Mouse (Mus musculus) E14TG2a.4 (cell line): ENCODE results near the gene Tmem63a.
"Not testable (repeated sequence)": the region's sequence is repeated elsewhere in the genome, so short reads cannot be mapped to it uniquely, and the experiment has no call there.

ENCODE experiments used
- H3K27me3 ChIP-seq: 2 replicates; pipeline ENCODE4 v1.6.1; 2014; ENCODE audit warnings: low read length, control low read depth; ENCODE audit not compliant: insufficient read depth
- H3K36me3 ChIP-seq: 2 replicates; pipeline ENCODE4 v1.6.1; 2014; ENCODE audit warnings: low read length, control low read depth; ENCODE audit not compliant: insufficient read depth
- H3K4me1 ChIP-seq: replicated peaks from 2 replicates; pipeline ENCODE4 v1.6.1; 2014; ENCODE audit warnings: low read depth, low read length, control low read depth
- H3K4me3 ChIP-seq: replicated peaks from 2 replicates; pipeline ENCODE4 v1.5.1; 2014; ENCODE audit warnings: mild to moderate bottlenecking, low read length
- H3K9me3 ChIP-seq: 2 replicates; pipeline ENCODE4 v1.6.1; 2014; ENCODE audit warnings: low read length, control low read depth
- CTCF ChIP-seq: conservative IDR thresholded peaks from 2 replicates; pipeline ENCODE4 v1.5.1; 2014; ENCODE audit warnings: low read length
- NANOG ChIP-seq: IDR thresholded peaks from 2 replicates; pipeline ENCODE4 v1.6.1; 2014; ENCODE audit warnings: borderline replicate concordance, low read length, mixed read lengths
- POU5F1 ChIP-seq: IDR thresholded peaks from 2 replicates; pipeline ENCODE4 v1.6.1; 2014; ENCODE audit warnings: low read length, borderline replicate concordance

Gene Tmem63a

DNA sequence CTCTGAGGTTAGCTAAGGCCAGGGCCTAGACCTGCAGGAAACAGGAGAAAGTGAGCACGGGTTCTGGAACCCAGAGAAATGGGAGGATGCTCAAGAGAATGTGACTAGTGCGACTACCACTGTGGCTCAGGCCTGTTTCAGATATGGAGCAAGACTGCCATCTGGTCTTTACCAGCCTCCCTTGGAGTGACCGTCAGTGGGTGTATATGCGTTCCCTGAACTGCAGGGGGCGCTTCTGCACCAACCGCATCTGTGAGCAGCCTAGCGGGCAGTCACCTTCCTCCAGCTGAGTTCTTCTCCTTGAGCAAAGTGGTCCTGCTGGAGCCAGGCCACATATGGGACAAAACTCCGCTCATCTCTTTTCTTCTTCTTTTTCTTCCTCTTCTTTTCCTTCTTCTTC lies 22.5 kb upstream of the Tmem63a start:
- TF ChIP-seq CTCF (peak; percentile 95), POU5F1 (no peak), NANOG (no peak)
- H3K27me3 ChIP-seq: no peaks in the 10 kb centered on the region; the same call in 1 of the 2 replicates
- H3K4me3 ChIP-seq: no peak overlapping the region
- no peaks in the 10 kb centered on the region for H3K36me3 ChIP-seq
- no peaks in the 10 kb centered on the region for H3K9me3 ChIP-seq
- peaks cover 75% of the 10 kb centered on the region for H3K4me1 ChIP-seq

DNA sequence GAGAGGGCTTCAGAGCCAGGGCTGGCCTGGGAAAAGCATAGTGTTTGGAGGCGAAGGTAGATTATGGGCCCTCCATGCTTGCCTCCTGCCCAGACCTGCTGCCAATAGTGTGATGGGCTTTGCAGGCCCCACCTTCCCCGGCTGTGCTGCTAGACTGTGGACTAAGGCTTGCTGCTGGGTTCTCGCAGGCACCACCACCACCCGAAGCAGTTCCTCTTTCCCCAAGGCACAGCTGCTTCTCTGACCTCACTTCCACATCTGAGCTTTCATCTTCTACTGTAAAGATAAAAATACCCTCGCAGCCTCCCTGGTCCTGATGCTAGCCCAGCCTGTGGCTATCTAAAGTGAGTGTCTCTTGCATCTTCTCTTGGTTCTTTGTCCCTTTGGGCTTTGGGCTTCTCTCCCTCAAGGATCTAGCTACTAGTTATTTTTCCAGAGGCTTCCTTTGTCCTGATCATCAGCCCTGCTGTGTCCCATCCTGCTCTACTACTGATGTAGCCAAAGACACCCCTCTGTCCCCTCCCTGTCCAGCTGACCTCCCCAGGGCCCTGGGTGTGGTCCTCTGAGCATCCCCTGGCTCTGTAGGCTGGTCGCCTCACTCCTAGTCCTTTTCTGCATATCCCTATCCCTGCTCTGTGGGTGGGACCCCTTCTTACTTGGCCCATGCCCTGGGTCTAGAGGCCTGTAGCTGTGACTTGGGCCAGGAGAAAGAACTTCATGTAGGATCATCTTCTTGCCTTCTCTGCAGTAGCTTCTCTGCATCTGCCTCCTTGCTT lies 19.7 kb upstream of the Tmem63a start:
- TF ChIP-seq NANOG: no peak
- no peak for TF ChIP-seq CTCF
- TF ChIP-seq POU5F1: no peak
- Histone ChIP-seq H3K9me3 (no peaks in the 10 kb centered on the region), H3K4me3 (peak overlapping the region; percentile 37), H3K36me3 (no peaks in the 10 kb centered on the region), H3K27me3 (no peaks in the 10 kb centered on the region), H3K4me1 (peaks cover 85% of the 10 kb centered on the region)

DNA sequence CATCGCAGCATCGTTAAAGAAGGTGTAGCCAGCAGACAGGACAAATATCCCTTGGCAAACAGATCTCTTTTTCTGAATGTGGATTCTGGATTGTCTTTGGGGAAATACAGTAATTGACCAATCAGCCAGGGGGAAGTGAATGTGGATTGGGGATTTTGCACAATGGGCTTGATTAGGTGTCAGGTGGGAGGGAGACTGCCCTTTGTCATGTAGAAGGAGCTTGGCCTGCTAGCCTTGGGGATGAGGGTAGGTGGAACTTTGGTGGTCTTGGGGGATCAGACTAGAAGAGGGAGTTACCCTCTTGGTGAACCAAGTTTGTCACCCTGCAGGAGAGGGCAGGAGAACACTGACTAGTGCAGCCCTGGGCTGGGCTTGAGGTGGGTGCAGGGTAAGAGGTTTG lies 17.4 kb upstream of the Tmem63a start:
- H3K36me3 ChIP-seq: no peaks in the 10 kb centered on the region
- no peaks in the 10 kb centered on the region for H3K9me3 ChIP-seq
- peaks cover 93% of the 10 kb centered on the region for H3K4me1 ChIP-seq
- no peaks in the 10 kb centered on the region for H3K27me3 ChIP-seq
- peak overlapping the region; percentile 62 for H3K4me3 ChIP-seq
- TF ChIP-seq NANOG (peak; percentile 99), CTCF (no peak), POU5F1 (peak; percentile 94)

DNA sequence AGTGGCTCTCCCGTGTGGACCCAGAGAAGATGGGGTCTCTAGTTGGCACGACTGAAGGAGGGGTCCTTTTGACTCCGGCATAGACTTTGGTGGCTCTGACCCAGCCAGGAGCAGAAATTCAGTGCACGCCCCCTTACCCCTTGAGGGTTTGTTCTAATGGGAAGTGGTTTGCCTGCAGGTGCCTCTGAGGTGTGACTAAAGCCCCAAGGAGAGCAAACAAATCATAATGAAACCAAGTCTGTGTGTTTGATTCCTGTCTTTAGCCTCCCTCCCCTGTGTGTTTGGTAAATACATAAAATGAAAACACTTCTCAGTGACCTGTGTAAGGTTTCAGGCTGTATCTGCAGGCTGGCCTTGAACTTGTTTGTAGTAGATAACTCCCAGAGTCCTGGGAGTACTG lies 15.9 kb upstream of the Tmem63a start:
- H3K9me3 ChIP-seq: no peaks in the 10 kb centered on the region
- H3K27me3 ChIP-seq: no peaks in the 10 kb centered on the region
- H3K36me3 ChIP-seq: no peaks in the 10 kb centered on the region
- H3K4me1 ChIP-seq: peaks cover 88% of the 10 kb centered on the region
- no peak for TF ChIP-seq CTCF
- TF ChIP-seq POU5F1: no peak
- TF ChIP-seq NANOG: no peak
- H3K4me3 ChIP-seq: peak overlapping the region; percentile 48

DNA sequence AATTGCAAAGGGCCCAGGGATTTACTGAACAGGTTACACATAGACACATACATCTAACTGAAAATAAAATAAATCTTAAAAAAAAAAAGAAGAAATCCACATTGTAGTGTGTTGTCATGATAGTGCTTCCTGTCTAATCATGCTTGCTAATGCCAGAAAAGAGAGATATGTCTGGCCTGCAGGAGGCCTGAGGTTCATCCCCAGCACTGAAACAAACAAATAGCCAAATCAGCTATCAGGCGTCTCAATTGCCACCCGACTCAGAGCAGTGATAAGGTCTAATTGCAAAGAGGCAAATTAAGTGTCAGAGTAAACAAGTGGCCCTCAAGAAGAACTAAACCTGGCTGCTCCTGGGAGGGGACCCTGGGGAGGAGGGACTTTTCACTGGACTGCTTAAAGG lies 12.5 kb upstream of the Tmem63a start:
- Histone ChIP-seq H3K36me3 (no peaks in the 10 kb centered on the region), H3K27me3 (no peaks in the 10 kb centered on the region), H3K4me3 (no peak overlapping the region), H3K4me1 (peaks cover 86% of the 10 kb centered on the region), H3K9me3 (no peaks in the 10 kb centered on the region)
- TF ChIP-seq CTCF (no peak), NANOG (no peak), POU5F1 (no peak)

DNA sequence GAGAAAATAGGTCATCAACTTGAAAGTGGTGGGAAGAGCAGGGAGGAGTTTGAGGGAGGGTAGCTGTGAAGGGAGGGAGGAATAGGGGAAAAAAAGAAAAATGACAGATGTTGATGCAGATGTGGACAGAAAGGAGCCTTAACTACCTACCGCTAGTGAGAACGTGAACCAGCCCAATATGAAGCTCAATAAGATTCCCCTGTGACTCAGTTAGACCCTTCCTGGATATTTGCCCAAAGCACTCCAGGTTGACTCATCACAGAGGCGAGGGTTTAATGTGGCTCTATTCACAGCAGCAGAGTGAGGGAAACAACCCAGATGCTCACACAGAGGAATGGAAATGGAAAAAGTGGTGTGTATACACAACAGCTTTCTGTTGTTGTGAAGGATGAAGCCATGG lies 11.0 kb upstream of the Tmem63a start:
- no peak for TF ChIP-seq CTCF
- TF ChIP-seq NANOG: no peak
- no peak for TF ChIP-seq POU5F1
- no peaks in the 10 kb centered on the region for H3K9me3 ChIP-seq
- H3K27me3 ChIP-seq: peaks cover 5% of the 10 kb centered on the region; the same call in 1 of the 2 replicates
- H3K36me3 ChIP-seq: peaks cover 5% of the 10 kb centered on the region
- peaks cover 90% of the 10 kb centered on the region for H3K4me1 ChIP-seq
- H3K4me3 ChIP-seq: no peak overlapping the region

DNA sequence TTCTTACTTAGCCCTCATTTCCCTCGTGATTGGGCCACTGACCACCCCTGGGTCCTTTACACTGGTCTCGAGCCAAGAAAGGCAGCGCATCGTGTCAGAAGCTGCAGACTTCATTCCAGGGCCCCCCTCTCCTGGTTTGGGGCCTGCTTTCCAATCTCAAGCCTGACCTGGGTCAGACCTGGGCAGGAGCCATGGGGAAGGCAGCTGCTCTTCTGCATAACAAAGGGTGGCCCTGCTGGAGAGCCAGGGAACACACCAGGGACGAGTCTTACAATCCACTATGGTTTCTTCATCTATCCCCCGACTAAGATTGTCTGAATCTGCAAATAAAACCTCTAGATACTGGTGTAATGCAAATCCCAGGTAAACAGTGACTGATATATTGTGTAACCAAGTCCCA lies 8.5 kb upstream of the Tmem63a start:
- H3K27me3 ChIP-seq: peaks cover 5% of the 10 kb centered on the region; the same call in 1 of the 2 replicates

DNA sequence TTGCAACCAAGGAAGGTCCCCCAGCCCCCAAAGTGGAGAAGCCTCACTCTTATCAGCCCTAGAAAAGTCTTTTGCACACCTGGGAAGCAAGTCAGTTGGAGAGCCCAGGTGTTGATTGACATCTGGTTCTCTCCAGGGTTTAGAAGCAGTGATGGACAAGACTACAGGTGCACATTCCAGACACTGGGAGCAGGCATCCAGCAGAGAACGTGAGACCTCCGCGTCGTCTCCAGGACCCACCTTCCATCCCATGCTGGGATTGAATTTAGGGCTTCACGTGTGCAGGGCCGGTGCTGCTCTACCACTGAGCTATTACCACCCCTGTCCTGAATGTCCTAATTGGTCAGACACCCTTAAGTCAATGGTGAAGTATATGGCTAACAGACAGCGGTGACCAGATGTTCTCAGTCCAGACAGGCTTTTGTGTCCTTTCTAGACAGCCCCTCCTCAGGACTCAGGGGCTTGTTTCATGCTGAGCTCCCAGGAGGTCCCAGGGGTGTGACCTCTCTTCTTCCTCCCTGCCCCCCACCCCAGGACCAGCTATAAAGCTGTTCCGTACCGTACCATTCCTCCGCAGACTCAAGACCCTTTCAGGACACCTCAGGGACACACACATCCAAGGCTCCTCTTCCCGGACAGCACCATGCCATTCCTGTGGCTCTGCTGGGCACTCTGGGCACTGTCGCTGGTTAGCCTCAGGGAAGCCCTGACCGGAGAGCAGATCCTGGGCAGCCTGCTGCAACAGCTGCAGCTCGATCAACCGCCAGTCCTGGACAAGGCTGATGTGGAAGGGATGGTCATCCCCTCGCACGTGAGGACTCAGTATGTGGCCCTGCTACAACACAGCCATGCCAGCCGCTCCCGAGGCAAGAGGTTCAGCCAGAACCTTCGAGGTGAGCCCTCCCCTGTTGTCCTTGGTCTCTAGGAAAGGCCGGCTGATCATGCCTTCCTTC lies 7.4 kb upstream of the Tmem63a start, which contains the start of gene Lefty1:
Gene Lefty1 (plus strand): TSS at position 556 of the 953 bp plus-strand sequence.
- no peaks in the 10 kb centered on the region for H3K9me3 ChIP-seq
- H3K27me3 ChIP-seq: peaks cover 5% of the 10 kb centered on the region; the same call in 1 of the 2 replicates
- TF ChIP-seq CTCF (no peak), POU5F1 (no peak), NANOG (no peak)
- peaks cover 27% of the 10 kb centered on the region for H3K36me3 ChIP-seq
- peaks cover 69% of the 10 kb centered on the region for H3K4me1 ChIP-seq
- peak within 1 kb of the TSS; percentile 87 for H3K4me3 ChIP-seq

More for the DNA sequence above, 8.5 kb upstream of the Tmem63a start:
- H3K4me3 ChIP-seq: peak overlapping the region; percentile 87
- TF ChIP-seq NANOG (no peak), CTCF (no peak; the same call in 1 of the 2 replicates), POU5F1 (peak; percentile 99)
- H3K4me1 ChIP-seq: peaks cover 79% of the 10 kb centered on the region
- H3K9me3 ChIP-seq: no peaks in the 10 kb centered on the region
- peaks cover 27% of the 10 kb centered on the region for H3K36me3 ChIP-seq

DNA sequence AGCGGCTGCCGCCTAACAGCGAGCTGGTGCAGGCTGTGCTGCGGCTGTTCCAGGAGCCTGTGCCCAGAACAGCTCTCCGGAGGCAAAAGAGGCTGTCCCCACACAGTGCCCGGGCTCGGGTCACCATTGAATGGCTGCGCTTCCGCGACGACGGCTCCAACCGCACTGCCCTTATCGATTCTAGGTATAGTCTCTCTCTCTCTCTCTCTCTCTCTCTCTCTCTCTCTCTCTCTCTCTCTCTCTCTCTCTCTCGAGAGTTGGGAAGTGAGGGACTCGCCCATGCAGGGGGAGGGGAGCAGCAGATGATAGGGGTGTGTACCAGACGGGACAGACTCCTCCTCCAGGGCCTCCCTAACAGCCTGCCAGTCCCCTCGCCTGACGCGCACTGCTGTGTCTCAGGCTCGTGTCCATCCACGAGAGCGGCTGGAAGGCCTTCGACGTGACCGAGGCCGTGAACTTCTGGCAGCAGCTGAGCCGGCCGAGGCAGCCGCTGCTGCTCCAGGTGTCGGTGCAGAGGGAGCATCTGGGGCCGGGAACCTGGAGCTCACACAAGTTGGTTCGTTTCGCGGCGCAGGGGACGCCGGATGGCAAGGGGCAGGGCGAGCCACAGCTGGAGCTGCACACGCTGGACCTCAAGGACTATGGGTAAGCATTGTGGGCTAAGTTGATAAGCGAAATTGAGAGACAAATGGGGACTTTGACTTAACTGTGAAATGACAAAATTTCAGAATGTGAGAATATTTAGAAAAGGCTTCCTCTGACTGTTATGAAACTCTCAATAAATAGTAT lies 5.3 kb upstream of the Tmem63a start:
- Histone ChIP-seq H3K4me3 (peak overlapping the region; percentile 87), H3K27me3 (peaks cover 22% of the 10 kb centered on the region), H3K36me3 (peaks cover 27% of the 10 kb centered on the region), H3K4me1 (peaks cover 68% of the 10 kb centered on the region)
- not testable (repeated sequence) for H3K9me3 ChIP-seq

DNA sequence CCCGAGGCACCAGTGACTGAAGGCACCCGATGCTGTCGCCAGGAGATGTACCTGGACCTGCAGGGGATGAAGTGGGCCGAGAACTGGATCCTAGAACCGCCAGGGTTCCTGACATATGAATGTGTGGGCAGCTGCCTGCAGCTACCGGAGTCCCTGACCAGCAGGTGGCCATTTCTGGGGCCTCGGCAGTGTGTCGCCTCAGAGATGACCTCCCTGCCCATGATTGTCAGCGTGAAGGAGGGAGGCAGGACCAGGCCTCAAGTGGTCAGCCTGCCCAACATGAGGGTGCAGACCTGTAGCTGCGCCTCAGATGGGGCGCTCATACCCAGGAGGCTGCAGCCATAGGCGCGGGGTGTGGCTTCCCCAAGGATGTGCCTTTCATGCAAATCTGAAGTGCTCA lies 4.5 kb upstream of the Tmem63a start:
- Histone ChIP-seq H3K4me3 (peak overlapping the region; percentile 87), H3K36me3 (peaks cover 27% of the 10 kb centered on the region), H3K27me3 (peaks cover 26% of the 10 kb centered on the region), H3K4me1 (peaks cover 66% of the 10 kb centered on the region)
- not testable (repeated sequence) for H3K9me3 ChIP-seq
